Mouse (Mus musculus): Measurements from ENCODE around the gene Kcna4. TPM values are rescaled to one million over a fixed set of nuclear protein-coding genes. Genes with fewer than 3 reads are reported as not detected.

Gene Kcna4
- polyA plus RNA-seq, 1 experiment, result not detected

GRCm38 (mm10) chr2:107324090-107324489, 33.7 kb downstream of the Kcna4 start:
- no peak for TF ChIP-seq CTCF (IDR thresholded peaks at IDR 0.05; ENCODE audit: low read depth, low read length)
- no peak for TF ChIP-seq EP300 (IDR thresholded peaks at IDR 0.05; ENCODE audit: insufficient read depth, low read depth, low read length)
- TF ChIP-seq POLR2A (IDR thresholded peaks at IDR 0.05; ENCODE audit: insufficient read depth, low read length), result no peak
- no peak overlapping the region for H3K27ac ChIP-seq (ENCODE audit: insufficient read depth, low read length)

GRCm38 (mm10) chr2:107327276-107327675, 36.8 kb downstream of the Kcna4 start:
- no peaks in the 10 kb centered on the region for H3K4me1 ChIP-seq (ENCODE audit: control insufficient read depth, insufficient read depth, low read length)
- H3K9me3 ChIP-seq (replicated peaks; ENCODE audit: control insufficient read depth, insufficient read depth, low read length, poor library complexity, severe bottlenecking), result no peaks in the 10 kb centered on the region
- H3K27ac ChIP-seq (ENCODE audit: insufficient read depth, low read length), result no peak overlapping the region
- H3K27me3 ChIP-seq (ENCODE audit: control insufficient read depth, insufficient read depth, low read length, poor library complexity, severe bottlenecking), result no peaks in the 10 kb centered on the region
- H3K36me3 ChIP-seq (ENCODE audit: control insufficient read depth, insufficient read depth, low read length, poor library complexity, severe bottlenecking), result no peaks in the 10 kb centered on the region
- no peak overlapping the region for H3K4me3 ChIP-seq (ENCODE audit: low read depth, low read length)
- TF ChIP-seq EP300 (IDR thresholded peaks at IDR 0.05; ENCODE audit: insufficient read depth, low read depth, low read length), result no peak
- no peak for TF ChIP-seq CTCF (IDR thresholded peaks at IDR 0.05; ENCODE audit: low read depth, low read length)
- TF ChIP-seq POLR2A (IDR thresholded peaks at IDR 0.05; ENCODE audit: insufficient read depth, low read length), result no peak
- H3K9ac ChIP-seq (ENCODE audit: low read depth, poor library complexity, severe bottlenecking), result no peak overlapping the region

More at GRCm38 (mm10) chr2:107324090-107324489, 33.7 kb downstream of the Kcna4 start:
- H3K9ac ChIP-seq (ENCODE audit: low read depth, poor library complexity, severe bottlenecking), result no peak overlapping the region
- no peaks in the 10 kb centered on the region for H3K36me3 ChIP-seq (ENCODE audit: control insufficient read depth, insufficient read depth, low read length, poor library complexity, severe bottlenecking)
- H3K4me1 ChIP-seq (ENCODE audit: control insufficient read depth, insufficient read depth, low read length), result no peaks in the 10 kb centered on the region
- no peak overlapping the region for H3K4me3 ChIP-seq (ENCODE audit: low read depth, low read length)
- H3K9me3 ChIP-seq (replicated peaks; ENCODE audit: control insufficient read depth, insufficient read depth, low read length, poor library complexity, severe bottlenecking), result no peaks in the 10 kb centered on the region
- H3K27me3 ChIP-seq (ENCODE audit: control insufficient read depth, insufficient read depth, low read length, poor library complexity, severe bottlenecking), result no peaks in the 10 kb centered on the region

GRCm38 (mm10) chr2:107341291-107341690, 50.9 kb downstream of the Kcna4 start:
- Histone ChIP-seq H3K36me3 (ENCODE audit: control insufficient read depth, insufficient read depth, low read length, poor library complexity, severe bottlenecking) (no peaks in the 10 kb centered on the region), H3K9me3 (replicated peaks; ENCODE audit: control insufficient read depth, insufficient read depth, low read length, poor library complexity, severe bottlenecking) (no peaks in the 10 kb centered on the region), H3K4me1 (ENCODE audit: control insufficient read depth, insufficient read depth, low read length) (no peaks in the 10 kb centered on the region), H3K9ac (ENCODE audit: low read depth, poor library complexity, severe bottlenecking) (no peak overlapping the region), H3K27ac (ENCODE audit: insufficient read depth, low read length) (no peak overlapping the region), H3K4me3 (ENCODE audit: low read depth, low read length) (no peak overlapping the region), H3K27me3 (ENCODE audit: control insufficient read depth, insufficient read depth, low read length, poor library complexity, severe bottlenecking) (no peaks in the 10 kb centered on the region)
- TF ChIP-seq POLR2A (IDR thresholded peaks at IDR 0.05; ENCODE audit: insufficient read depth, low read length) (no peak), EP300 (IDR thresholded peaks at IDR 0.05; ENCODE audit: insufficient read depth, low read depth, low read length) (no peak), CTCF (IDR thresholded peaks at IDR 0.05; ENCODE audit: low read depth, low read length) (no peak)

- Histone ChIP-seq H3K27me3 (ENCODE audit: control insufficient read depth, insufficient read depth, low read length, poor library complexity, severe bottlenecking) (no peaks in the 10 kb centered on the region), H3K9me3 (replicated peaks; ENCODE audit: control insufficient read depth, insufficient read depth, low read length, poor library complexity, severe bottlenecking) (no peaks in the 10 kb centered on the region), H3K4me3 (ENCODE audit: low read depth, low read length) (no peak overlapping the region), H3K9ac (ENCODE audit: low read depth, poor library complexity, severe bottlenecking) (no peak overlapping the region), H3K4me1 (ENCODE audit: control insufficient read depth, insufficient read depth, low read length) (no peaks in the 10 kb centered on the region), H3K27ac (ENCODE audit: insufficient read depth, low read length) (no peak overlapping the region), H3K36me3 (ENCODE audit: control insufficient read depth, insufficient read depth, low read length, poor library complexity, severe bottlenecking) (no peaks in the 10 kb centered on the region)
- TF ChIP-seq EP300 (IDR thresholded peaks at IDR 0.05; ENCODE audit: insufficient read depth, low read depth, low read length) (no peak), CTCF (IDR thresholded peaks at IDR 0.05; ENCODE audit: low read depth, low read length) (no peak), POLR2A (IDR thresholded peaks at IDR 0.05; ENCODE audit: insufficient read depth, low read length) (no peak)
Measured at GRCm38 (mm10) chr2:107344807-107345206, 54.4 kb downstream of the Kcna4 start.

- Histone ChIP-seq H3K27me3 (ENCODE audit: control insufficient read depth, insufficient read depth, low read length, poor library complexity, severe bottlenecking) (no peaks in the 10 kb centered on the region), H3K4me3 (ENCODE audit: low read depth, low read length) (no peak overlapping the region), H3K9me3 (replicated peaks; ENCODE audit: control insufficient read depth, insufficient read depth, low read length, poor library complexity, severe bottlenecking) (no peaks in the 10 kb centered on the region), H3K4me1 (ENCODE audit: control insufficient read depth, insufficient read depth, low read length) (no peaks in the 10 kb centered on the region), H3K27ac (ENCODE audit: insufficient read depth, low read length) (no peak overlapping the region), H3K36me3 (ENCODE audit: control insufficient read depth, insufficient read depth, low read length, poor library complexity, severe bottlenecking) (no peaks in the 10 kb centered on the region), H3K9ac (ENCODE audit: low read depth, poor library complexity, severe bottlenecking) (no peak overlapping the region)
- TF ChIP-seq POLR2A (IDR thresholded peaks at IDR 0.05; ENCODE audit: insufficient read depth, low read length) (no peak), EP300 (IDR thresholded peaks at IDR 0.05; ENCODE audit: insufficient read depth, low read depth, low read length) (no peak), CTCF (IDR thresholded peaks at IDR 0.05; ENCODE audit: low read depth, low read length) (no peak)
Measured at GRCm38 (mm10) chr2:107345299-107345698, 54.9 kb downstream of the Kcna4 start.

Other genes starting within 250 kb of the Kcna4 start
- gene Fshb, start 231.0 kb upstream of the Kcna4 start, polyA plus RNA-seq (2011; ENCODE audit: insufficient read depth, insufficient read length, low read depth, missing spikeins), result not detected in 2 replicates